Mouse (Mus musculus) embryonic facial prominence, embryonic 15.5 days (tissue): ENCODE measurements around the gene Pnpla8. TPM values are rescaled to one million over a fixed set of nuclear protein-coding genes. Genes with fewer than 3 reads are reported as not detected.

Experiments used
- ATAC-seq: fragments of 200-750 bp; cut with Nextera tagmentation; 2 replicates; pipeline ENCODE4 v1.8.0; 2017; ENCODE audit warnings: low read depth, moderate TSS enrichment; ENCODE audit not compliant: insufficient number of reproducible peaks, low FRiP score, low TSS enrichment
- H3K27ac ChIP-seq: fragments of 300-500 bp; sonication (generic); replicated peaks from 2 replicates; pipeline ENCODE4 v1.5.1; 2015; ENCODE audit warnings: mild to moderate bottlenecking, inconsistent platforms
- H3K27me3 ChIP-seq: fragments of 300-500 bp; sonication (generic); 2 replicates; pipeline ENCODE4 v1.6.1; 2015; ENCODE audit warnings: inconsistent platforms
- H3K36me3 ChIP-seq: fragments of 300-500 bp; sonication (generic); 2 replicates; pipeline ENCODE4 v1.6.1; 2015; ENCODE audit warnings: mild to moderate bottlenecking, inconsistent platforms
- H3K4me1 ChIP-seq: fragments of 300-500 bp; sonication (generic); 2 replicates; pipeline ENCODE4 v1.6.1; 2015; ENCODE audit warnings: inconsistent platforms
- H3K4me2 ChIP-seq: fragments of 300-500 bp; sonication (generic); replicated peaks from 2 replicates; pipeline ENCODE4 v1.6.1; 2015; ENCODE audit warnings: mild to moderate bottlenecking, inconsistent platforms
- H3K4me3 ChIP-seq: fragments of 300-500 bp; sonication (generic); replicated peaks from 2 replicates; pipeline ENCODE4 v1.5.1; 2015; ENCODE audit warnings: mild to moderate bottlenecking, inconsistent platforms
- H3K9ac ChIP-seq: fragments of 300-500 bp; sonication (generic); 2 replicates; pipeline ENCODE4 v1.6.1; 2015; ENCODE audit warnings: inconsistent platforms
- H3K9me3 ChIP-seq: fragments of 300-500 bp; sonication (generic); replicated peaks from 2 replicates; pipeline ENCODE4 v1.6.1; 2016; ENCODE audit warnings: inconsistent platforms
- WGBS: fragments of 180-500 bp; shearing (Covaris S2); methylation state at CpG from one replicate; pipeline ENCODE4 v1.1.7; 2015; 5-methylcytosine and 5-hydroxymethylcytosine counted together
- microRNA-seq: library from miRNA; unstranded; fragments of <30 nt; microRNA quantifications from one replicate; pipeline ENCODE4, GENCODE M21; 2016; ENCODE audit warnings: borderline number of aligned reads
- polyA plus RNA-seq: library from polyadenylated mRNA; unstranded; fragments of >200 nt; fragmentation: Nextera tagmentation; extraction: Ambion mirVana; gene quantifications from 2 replicates; pipeline ENCODE4 v1.2.1, GENCODE M21; 2015

Gene Pnpla8
- polyA plus RNA-seq, 1 experiment from 2014 or later: 66.0 TPM

DNA sequence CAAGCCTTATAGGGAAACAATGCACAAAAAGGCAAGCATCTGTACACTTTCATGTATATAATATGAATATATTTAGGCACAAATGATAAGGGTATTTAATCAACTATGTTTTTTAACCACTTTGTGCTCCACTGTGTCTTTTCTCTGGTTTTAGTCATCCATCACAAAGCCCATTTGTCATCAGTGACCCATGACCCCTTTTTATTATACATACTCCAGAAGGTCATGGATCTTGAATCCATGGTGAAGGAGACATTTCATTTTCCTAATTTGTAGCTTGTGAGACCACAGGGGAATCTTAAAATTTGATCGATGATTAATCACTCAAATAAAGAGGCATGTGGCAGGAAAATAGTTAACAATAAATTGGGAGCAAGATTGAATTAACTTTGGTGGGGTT, 136.7 kb downstream of the Pnpla8 start:
- no peak for ATAC-seq

GRCm38 (mm10) chr12:44371076-44371710, 150.0 kb downstream of the Pnpla8 start:
- Histone ChIP-seq H3K27ac (no peak overlapping the region), H3K4me2 (no peak overlapping the region), H3K4me1 (no peaks in the 10 kb centered on the region), H3K9me3 (no peaks in the 10 kb centered on the region), H3K27me3 (no peaks in the 10 kb centered on the region), H3K4me3 (no peak overlapping the region), H3K36me3 (no peaks in the 10 kb centered on the region), H3K9ac (no peak overlapping the region)
- ATAC-seq: no peak
- 33% methylated on average over 3 of the region's 3 CpGs for WGBS

More for the DNA sequence above, 136.7 kb downstream of the Pnpla8 start:
- H3K27ac ChIP-seq: no peak overlapping the region
- no peak overlapping the region for H3K9ac ChIP-seq
- H3K9me3 ChIP-seq: no peaks in the 10 kb centered on the region
- no peaks in the 10 kb centered on the region for H3K4me1 ChIP-seq
- H3K4me3 ChIP-seq: no peak overlapping the region
- WGBS: 89% methylated on average over 1 of the region's 1 CpGs
- no peaks in the 10 kb centered on the region for H3K27me3 ChIP-seq
- H3K4me2 ChIP-seq: no peak overlapping the region
- no peaks in the 10 kb centered on the region for H3K36me3 ChIP-seq

Small RNAs within 50 kb of the gene (microRNA-seq; reads per million reads assigned to microRNA genes)
- not detected for gene Mir5627

Other genes with a start within 250 kb of the Pnpla8 start
- 24.3 and 25.4 TPM in 2 replicates for gene Dnajb9, start 11.0 kb upstream of the Pnpla8 start, polyA plus RNA-seq
- gene Nrcam, start 107.5 kb downstream of the Pnpla8 start, polyA plus RNA-seq: 3.7 and 5.7 TPM in 2 replicates